Mouse (Mus musculus) urinary bladder, adult 2 months (tissue): Measurements from ENCODE around the gene Hist1h2br. TPM values are rescaled to one million over a fixed set of nuclear protein-coding genes. Genes with fewer than 3 reads are reported as not detected.
A peak's percentile ranks its signal among the peaks of the same experiment; 100 is the strongest.
"Not testable (repeated sequence)": the region's sequence is repeated elsewhere in the genome, so short reads cannot be mapped to it uniquely, and the experiment has no call there.

Source experiments
- DNase-seq: peaks from one replicate; pipeline ENCODE4 v3.0.0; 2022; ENCODE audit warnings: low spot score
- polyA plus RNA-seq: library from polyadenylated mRNA; depleted of rRNA; stranded (reverse); fragments of >200 nt; gene quantifications from 2 replicates; pipeline ENCODE4 v1.2.3, GENCODE M21; 2012; rRNA removed

Hist1h2br gene
- polyA plus RNA-seq, 1 experiment = 0.73 TPM

DNA sequence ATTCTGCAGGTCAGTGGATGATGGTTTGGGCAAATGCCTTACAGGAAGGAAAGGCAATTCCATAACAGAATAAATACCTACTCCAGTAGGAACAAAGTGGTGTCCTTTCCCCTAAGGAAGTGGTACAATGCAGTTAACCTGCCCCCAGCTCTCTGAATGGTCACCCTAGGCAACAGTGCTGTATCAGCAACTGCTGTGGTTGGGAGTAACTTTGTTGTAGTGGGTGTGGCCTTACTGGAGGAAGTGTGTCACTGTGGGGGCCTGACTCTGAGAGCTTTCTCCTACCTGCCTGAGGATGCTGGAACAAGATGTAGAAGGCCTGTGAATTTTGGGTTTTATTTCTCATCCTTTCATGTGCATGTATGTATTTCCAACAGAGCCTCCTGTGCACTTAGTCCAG, 12.8 kb downstream of the Hist1h2br start:
- DNase-seq = not testable (repeated sequence)

GRCm38 (mm10) chr13:21847883-21848282, 14.3 kb downstream of the Hist1h2br start:
- DNase-seq = no peak

GRCm38 (mm10) chr13:21850696-21851095, 17.2 kb downstream of the Hist1h2br start:
- DNase-seq = not testable (repeated sequence)

DNA sequence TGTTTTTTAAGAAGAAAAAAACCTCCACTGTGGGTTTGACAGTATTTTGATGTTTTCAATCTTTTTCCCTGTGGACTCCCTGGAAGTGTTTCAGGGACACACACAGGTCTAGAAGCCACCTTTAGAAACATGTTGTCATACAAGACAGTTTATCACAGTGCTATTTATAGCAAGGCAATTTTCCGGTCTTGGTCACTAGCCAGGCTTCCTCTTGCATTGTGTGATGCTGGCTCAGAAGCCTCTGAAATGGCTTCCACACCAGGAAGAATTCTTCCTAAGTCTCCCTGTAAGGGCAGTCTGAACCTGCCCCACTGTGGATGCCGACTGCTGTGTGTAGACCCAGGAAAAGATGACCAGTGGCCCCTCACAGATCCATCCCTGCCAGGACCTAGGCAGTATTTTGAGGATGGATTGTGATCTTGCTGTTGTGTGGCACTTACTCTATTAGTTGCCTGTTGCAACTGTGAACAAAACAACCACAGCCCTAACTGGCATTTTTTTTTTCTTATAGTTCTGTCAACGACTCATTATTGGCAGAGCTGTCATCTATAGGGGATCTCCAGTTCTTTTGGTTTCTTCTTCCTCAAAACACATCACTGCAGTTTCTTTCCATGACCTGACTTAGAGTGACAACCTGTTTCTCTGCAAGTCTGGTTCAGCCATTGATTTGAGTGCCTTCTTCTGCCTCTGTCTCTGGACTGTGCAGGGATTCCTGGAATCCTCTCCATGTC, 18.8 kb downstream of the Hist1h2br start:
- no peak for DNase-seq

DNA sequence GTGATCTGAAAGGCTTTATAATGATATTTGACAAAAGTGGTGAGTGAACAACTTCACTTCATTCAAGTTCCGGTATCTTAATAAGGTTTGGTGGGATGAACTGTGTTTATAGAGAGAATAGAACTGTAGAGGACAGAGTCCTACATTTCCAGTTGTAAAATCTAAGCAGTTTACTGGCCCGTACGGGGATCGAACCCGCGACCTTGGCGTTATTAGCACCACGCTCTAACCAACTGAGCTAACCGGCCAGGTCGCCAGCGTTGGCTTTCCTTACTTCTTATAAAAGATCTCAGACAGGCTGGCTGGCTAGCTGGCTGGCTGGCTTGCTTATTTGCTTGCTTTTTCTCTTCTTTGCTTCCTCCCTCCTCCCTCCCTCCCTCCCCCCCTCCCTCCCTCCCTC, 21.6 kb downstream of the Hist1h2br start:
- peak; percentile 42 for DNase-seq

GRCm38 (mm10) chr13:21855698-21856162, 22.2 kb downstream of the Hist1h2br start:
- DNase-seq = no peak

DNA sequence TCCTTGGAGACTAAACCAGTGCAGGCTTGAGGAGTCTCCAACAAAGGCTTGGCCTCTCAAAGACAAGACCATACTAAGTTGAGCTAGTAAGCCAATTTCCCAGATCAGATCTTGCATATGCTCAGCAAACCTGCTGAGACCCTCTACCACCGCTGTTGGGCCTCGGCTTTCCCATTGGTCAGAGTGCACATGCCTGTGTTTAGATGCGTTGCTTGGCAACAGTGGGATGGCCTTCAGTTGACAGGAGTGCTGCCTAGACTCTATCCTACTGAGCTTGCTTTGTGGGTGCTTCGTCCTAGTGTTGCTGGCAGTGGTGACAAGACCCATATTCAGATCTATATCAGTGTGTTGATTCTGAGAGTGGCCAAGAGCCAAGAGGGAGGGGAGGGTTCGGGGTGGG, 28.1 kb downstream of the Hist1h2br start:
- no peak for DNase-seq

GRCm38 (mm10) chr13:21865503-21865902, 32.0 kb downstream of the Hist1h2br start:
- DNase-seq = not testable (repeated sequence)

DNA sequence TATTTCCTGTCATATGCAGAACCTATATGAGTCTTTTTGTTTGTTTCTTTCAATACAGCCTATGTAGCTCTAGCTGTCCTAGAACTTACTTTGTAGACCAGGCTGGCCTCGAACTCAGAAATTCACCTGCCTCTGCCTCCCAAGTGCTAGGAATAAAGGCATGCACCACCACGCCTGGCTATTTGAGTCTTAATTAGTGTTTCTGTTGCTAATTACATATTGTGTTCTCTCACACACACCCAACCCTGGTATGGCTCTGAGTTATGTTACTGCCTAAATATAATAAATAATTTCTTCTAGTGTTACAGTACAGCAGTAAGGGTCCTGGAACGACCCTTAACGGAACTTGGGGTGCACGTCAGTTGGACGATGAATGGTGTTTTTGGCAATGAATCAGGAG, 47.2 kb downstream of the Hist1h2br start:
- DNase-seq = no peak

DNA sequence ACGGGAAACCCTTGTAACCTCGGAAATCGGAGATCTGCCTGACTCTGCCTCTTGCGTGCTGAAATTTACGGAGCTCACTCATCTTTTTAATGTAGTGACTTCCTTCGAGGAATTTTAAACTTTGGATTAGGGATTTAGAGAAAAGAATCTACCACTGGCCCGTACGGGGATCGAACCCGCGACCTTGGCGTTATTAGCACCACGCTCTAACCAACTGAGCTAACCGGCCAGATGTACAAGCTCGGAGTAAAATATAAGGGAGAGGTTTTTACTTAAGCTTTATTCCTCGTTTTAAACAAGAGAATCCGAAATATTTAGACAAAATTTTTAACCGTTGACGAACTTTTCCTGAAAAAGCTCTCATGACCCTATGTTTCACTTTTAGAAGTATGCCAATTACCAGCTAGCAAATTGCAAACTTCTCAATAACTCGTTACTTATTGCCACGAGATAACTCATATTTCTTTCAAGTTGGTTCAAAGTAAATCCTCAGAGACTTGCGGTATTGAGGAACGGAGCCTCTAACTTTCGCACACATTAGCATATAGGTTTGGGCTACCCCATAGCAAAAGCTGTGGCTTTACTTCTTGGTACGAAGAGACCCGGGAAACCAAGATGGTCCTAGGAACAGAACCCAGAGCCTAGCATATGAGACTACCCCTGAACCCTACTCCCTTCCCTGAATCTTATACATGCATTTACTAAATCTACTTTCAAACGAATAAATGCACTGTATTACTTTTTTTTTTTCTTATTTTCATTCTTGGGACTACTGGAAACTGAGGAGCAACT, 48.5 kb downstream of the Hist1h2br start:
- no peak for DNase-seq

DNA sequence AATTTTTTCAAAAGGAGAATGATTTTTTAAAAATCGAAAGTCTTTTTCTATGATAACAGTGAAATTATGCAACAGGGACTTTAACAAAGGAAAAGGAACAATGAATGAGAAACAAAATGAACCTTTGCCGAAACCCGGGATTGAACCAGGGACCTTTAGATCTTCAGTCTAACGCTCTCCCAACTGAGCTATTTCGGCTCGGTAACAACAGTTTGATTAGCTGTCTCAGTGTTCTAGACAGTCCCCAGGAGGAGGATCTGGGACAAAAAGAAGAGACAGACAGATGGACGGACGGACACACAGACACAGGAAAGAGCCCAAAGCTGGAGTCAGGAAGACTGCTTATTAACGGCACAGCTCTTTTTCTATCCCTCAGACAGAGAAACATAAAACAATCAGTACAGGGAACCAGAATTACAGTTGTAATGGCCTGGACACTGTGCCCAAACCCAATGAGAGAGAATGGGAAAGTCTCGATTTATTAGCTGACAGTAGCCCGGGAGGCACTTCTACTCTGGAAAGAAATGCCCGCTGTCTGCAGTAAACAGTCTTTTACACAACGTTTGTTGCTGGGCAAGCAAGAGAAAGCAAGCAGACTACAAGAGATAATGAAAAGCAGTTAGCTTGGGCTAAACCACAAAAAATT, 49.3 kb downstream of the Hist1h2br start:
- no peak for DNase-seq

GRCm38 (mm10) chr13:21883407-21883806, 49.9 kb downstream of the Hist1h2br start:
- DNase-seq = no peak

- DNase-seq = no peak
Observed at GRCm38 (mm10) chr13:21884586-21884985, 51.0 kb downstream of the Hist1h2br start.

Other genes with a start within 250 kb of the Hist1h2br start
- gene Olfr1362, start 219.7 kb upstream of the Hist1h2br start, polyA plus RNA-seq = not detected in 2 replicates
- gene Olfr11, start 191.2 kb upstream of the Hist1h2br start, polyA plus RNA-seq = not detected in 2 replicates
- not detected in 2 replicates for gene Olfr1361, start 170.4 kb upstream of the Hist1h2br start, polyA plus RNA-seq
- gene Olfr1360, start 156.3 kb upstream of the Hist1h2br start, polyA plus RNA-seq = not detected in 2 replicates
- gene Olfr1359, start 135.6 kb upstream of the Hist1h2br start, polyA plus RNA-seq = not detected in 2 replicates
- gene Hist1h2bl, start 117.6 kb upstream of the Hist1h2br start, polyA plus RNA-seq = 0.91 TPM in 1 of 2 replicates, not detected in the other
- not detected in 2 replicates for gene Hist1h2ai, start 117.3 kb upstream of the Hist1h2br start, polyA plus RNA-seq
- not detected in 2 replicates for gene Hist1h3h, start 116.1 kb upstream of the Hist1h2br start, polyA plus RNA-seq
- 0.25 TPM in 1 of 2 replicates, not detected in the other for gene Hist1h2bm, start 111.7 kb upstream of the Hist1h2br start, polyA plus RNA-seq
- 1.2 and 1.7 TPM in 2 replicates for gene Hist1h4j, start 98.7 kb upstream of the Hist1h2br start, polyA plus RNA-seq
- gene Hist1h4k, start 83.2 kb upstream of the Hist1h2br start, polyA plus RNA-seq = 1.4 and 1.5 TPM in 2 replicates
- 0.28 TPM in 1 of 2 replicates, not detected in the other for gene Hist1h2ak, start 79.9 kb upstream of the Hist1h2br start, polyA plus RNA-seq
- 0.96 and 1.9 TPM in 2 replicates for gene Hist1h2bn, start 79.6 kb upstream of the Hist1h2br start, polyA plus RNA-seq
- 0.39 and 0.44 TPM in 2 replicates for gene Hist1h1b, start 53.1 kb upstream of the Hist1h2br start, polyA plus RNA-seq
- gene Hist1h3i, start 50.4 kb upstream of the Hist1h2br start, polyA plus RNA-seq = 0.65 and 0.96 TPM in 2 replicates
- gene Hist1h2an, start 46.5 kb upstream of the Hist1h2br start, polyA plus RNA-seq = not detected in 2 replicates
- gene Hist1h2bp, start 46.3 kb upstream of the Hist1h2br start, polyA plus RNA-seq = 0.16 TPM in 1 of 2 replicates, not detected in the other
- 2.7 TPM in 2 replicates for gene Hist1h2bq, start 23.5 kb upstream of the Hist1h2br start, polyA plus RNA-seq
- not detected in 2 replicates for gene Hist1h2ao, start 23.3 kb upstream of the Hist1h2br start, polyA plus RNA-seq
- not detected in 2 replicates for gene Hist1h4m, start 22.0 kb upstream of the Hist1h2br start, polyA plus RNA-seq
- 3.2 and 5.1 TPM in 2 replicates for gene Hist1h4n, start 1.5 kb upstream of the Hist1h2br start, polyA plus RNA-seq
- 0.54 and 1.5 TPM in 2 replicates for gene Hist1h2ap, start 236 bp upstream of the Hist1h2br start, polyA plus RNA-seq
- gene Zfp184, start 111.4 kb downstream of the Hist1h2br start, polyA plus RNA-seq = 1.7 TPM in 2 replicates
- gene Pom121l2, start 147.5 kb downstream of the Hist1h2br start, polyA plus RNA-seq = not detected in 2 replicates
- 0.52 and 0.73 TPM in 2 replicates for gene Prss16, start 176.0 kb downstream of the Hist1h2br start, polyA plus RNA-seq
- 0.46 TPM in 1 of 2 replicates, not detected in the other for gene Hist1h2ah, start 201.8 kb downstream of the Hist1h2br start, polyA plus RNA-seq
- 0.18 and 0.74 TPM in 2 replicates for gene Hist1h2bk, start 202.1 kb downstream of the Hist1h2br start, polyA plus RNA-seq
- 3.2 and 4.3 TPM in 2 replicates for gene Hist1h4i, start 207.6 kb downstream of the Hist1h2br start, polyA plus RNA-seq
- gene Hist1h2ag, start 209.2 kb downstream of the Hist1h2br start, polyA plus RNA-seq = 0.50 and 0.56 TPM in 2 replicates
- 0.65 and 1.6 TPM in 2 replicates for gene Hist1h2bj, start 209.5 kb downstream of the Hist1h2br start, polyA plus RNA-seq